Mouse (Mus musculus) natural killer cell, adult 2 months (primary cell): ENCODE measurements around the gene Zfp607a.
"Not testable (repeated sequence)": the region's sequence is repeated elsewhere in the genome, so short reads cannot be mapped to it uniquely, and the experiment has no call there.

Experiments used
- DNase-seq, 2 experiments: peaks; one replicate each; pipeline ENCODE4 v3.0.0; 2022; ENCODE audit warnings: low spot score in 2 of 2

Gene Zfp607a

DNA sequence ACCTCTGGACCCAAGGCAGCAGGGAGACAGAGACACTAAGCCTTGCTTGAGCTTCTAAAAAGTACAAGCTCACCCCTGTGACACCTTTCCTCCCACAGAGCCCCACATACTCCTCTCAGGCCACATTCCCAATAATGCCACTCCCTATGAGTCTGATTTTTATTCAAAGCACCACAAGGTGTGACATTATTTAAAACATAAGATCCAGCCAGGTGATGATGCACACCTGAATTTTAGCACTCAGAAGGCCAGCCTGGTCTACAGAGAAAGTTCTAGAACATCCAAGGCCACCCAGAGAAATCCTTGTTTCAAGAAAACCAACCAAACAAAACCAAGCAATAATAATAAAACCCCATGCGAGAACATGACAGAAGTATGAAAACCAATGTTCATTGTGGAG, at the start of gene Zfp607a:
Zfp607a (plus strand) TSS at position 301 of the 400 bp plus-strand sequence.
- no peak for DNase-seq

DNA sequence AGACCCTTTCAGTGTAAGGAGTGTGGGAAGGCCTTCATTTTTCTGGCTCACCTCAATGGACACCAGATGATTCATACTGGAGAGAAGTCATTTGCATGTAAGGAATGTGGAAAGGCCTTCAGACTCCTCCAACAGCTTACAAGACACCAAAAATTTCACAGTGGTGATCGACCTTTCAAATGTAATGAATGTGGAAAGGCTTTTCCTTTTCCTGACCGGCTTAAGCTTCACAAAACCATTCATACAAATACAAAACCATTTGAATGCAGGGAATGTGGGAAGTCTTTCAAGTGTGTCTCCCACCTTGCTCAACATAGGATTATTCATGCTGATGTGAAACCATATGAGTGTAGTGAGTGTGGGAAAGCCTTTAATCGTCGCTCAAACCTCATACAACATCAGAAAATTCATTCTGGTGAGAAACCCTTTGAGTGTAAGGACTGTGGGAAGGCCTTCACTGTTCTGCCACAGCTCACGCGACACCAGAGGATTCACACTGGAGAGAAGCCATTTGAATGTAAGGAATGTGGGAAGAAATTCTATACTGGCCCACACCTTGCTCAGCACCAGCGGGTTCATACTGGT, 38.7 kb upstream of the Zfp607a start:
- DNase-seq = no peak

DNA sequence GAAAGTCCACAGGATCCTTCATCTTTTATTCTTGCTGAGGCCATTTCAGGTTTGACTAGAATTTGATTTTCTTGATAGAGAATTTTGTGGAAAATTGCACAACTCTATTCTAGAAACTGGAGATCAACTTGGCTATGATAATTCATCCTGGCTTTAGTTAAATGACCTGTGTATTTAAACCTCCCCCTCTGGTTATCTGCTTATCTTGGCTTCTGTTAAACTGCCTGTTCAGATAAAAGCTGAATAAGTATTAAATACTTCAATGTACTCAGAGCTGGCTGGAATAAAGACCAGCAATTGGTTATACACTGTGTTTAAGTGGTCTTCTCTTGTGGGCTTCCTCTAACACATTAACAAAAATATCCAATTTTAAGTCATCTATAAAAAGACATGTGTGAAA, 34.7 kb upstream of the Zfp607a start:
- DNase-seq = no peak

DNA sequence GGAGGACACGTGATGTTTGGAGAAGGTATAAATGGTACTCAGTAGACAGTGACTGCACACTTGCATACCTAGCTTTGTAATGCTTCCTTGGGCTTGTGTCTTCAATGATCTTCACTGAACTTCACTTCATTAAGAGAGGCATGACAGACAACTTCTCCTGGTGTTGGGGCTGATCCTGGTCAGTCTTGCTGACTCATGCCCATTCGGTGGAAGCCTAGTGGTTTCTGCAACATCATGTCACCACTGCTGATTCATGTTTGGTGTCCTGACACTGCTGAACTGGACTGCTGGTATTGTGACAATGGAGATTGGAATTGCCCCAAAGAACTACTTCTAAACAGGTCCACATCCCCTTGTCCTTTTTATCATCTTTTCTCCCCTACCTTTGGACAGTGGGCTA, 23.2 kb upstream of the Zfp607a start:
- no peak for DNase-seq

DNA sequence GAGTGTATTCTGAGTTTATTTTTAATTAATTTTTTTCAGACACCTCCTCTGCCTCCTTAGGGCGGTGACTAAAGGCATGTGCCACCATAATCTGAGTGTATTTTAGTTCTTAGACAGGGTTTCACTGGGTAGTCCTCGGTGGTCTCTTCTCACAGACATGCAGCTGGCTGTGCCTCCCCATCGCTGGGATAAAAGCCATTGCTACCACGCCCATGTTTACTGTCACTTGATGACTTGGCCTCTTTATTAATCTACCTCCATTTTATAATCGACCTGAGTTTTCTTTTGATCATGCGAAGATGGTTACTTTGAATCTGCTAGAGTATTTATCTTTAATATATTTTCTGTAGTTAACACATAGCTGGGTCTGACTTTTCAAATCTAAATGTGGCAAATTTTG, 19.4 kb upstream of the Zfp607a start:
- DNase-seq = no peak

DNA sequence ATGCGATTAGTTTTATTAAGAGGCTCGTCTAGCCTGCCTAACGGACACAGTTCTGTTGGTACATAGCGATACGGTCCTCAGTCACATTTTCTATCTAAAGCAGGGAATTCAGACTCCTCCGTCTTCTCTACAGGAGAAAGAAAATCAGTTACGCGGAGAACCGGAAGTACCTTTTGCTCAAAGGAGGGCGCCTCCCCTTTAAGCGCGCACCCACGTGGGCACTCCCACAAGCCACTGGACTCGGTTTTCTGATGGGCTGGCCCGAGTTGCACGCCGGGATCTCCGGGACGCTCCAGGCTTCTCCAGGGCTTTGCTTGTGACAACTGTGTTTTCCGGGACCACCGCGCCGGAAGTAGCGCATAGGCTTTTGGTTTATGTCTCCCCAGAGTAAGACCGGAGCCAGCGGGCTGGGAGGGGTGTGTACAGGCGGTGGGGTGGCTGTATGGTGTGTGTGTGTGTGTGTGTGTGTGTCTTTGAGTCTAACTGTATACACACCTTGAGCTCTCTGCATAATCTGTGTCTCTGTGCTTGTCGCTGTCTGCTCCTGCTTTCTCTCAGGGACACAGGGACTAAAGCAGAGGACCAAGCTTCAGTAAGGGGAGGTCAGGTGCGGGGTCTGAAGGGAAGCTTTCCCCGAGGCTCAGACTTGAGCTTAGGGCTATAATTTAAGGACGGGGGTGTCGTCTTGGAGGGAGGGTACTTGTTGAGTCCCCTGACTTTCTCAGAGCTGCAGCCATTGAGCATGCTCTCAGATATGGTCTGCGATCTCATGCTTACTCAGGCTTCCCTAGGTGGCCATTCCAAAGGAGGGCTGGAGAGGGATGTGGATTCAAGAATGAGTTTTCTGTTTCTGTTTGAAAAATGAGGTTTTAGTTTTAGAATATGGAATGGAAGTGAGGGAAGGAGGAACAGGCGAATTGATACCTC, 18.7 kb upstream of the Zfp607a start, which contains the start of gene Zfp59:
Zfp59 (plus strand) TSS at position 285 of the 927 bp plus-strand sequence.
- DNase-seq = peak; percentile 71 to 79

DNA sequence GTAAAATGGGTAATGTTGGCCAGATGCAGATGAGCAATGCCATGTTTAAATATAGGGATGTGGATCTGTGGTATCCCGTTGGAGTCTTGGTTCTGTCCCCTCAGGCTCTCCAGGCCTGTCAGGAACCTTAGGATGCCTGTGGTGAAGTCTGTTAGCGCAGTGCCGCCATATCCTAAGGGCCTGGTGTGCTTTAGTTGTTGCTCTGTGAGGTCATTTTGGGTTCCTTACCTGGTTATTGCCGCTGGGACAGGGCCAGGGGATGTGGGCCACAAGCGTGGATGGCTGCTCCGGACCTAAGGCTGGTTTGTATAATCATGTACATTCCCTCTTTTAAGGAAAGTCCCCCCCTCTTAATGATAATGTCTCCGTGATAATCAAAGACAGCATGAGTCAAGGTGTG, 17.7 kb upstream of the Zfp607a start:
- no peak for DNase-seq

DNA sequence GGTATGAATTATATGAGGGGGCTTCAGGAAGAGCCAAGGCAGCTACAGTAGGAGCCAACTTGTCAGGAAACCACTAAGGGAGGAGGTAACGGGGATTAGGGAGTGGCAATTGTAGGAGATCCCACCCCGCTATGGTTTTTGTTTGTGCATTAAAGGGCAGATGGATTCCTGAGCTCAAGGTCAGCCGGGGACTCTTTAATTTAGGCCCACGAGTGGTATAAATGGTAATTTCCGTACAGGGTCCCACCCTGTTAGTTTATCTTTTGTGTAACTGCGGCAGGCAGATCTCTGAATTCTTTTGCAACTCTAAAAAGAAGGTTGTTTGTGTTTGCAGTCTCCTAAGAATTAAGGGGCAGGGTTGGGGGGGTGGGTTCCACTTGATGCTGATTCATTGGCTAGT, 17.2 kb upstream of the Zfp607a start:
- no peak for DNase-seq

DNA sequence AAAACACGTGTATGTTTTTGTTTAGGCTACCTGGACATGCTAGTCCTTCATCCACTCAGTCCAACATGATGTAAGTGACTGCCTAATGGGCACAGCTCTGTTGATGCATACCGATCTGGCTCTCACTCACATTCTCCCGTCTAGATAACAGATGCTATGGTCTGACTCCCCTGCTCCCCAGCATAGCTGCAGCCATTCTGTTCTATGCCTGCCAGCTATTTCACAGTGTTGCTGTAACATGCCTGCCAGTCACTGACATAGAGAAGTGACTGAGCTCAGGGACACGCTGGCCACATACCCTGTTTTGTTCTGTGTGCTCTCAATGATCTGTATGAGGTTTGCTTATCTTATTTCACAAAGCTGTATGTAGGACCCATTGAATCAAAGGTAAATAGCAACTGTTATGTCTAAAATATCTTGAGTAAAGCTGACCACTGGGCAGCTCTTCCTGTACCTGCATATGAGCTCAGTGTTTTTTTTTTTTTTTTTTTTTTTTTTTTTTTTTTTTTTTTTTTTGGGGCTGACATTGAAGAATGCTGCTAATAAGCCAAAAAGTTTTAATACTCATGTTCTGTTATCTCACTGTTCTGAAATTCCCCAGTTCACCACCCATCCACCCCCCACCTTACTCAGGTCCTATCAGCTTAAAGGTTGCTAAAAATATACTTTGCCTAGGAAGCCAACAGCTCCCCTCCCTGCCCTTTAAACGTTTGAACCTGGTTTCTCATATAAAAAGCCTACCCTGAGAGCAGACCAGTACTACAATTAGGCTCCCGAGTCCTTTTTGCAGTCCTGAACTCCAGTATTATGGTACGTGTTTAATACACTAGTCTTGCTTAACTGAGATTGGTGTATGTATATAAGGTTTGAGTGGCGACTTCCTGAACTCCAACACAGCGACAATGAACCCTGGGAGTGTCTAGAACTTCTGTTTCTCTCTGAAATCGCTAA, 2.2 kb downstream of the Zfp607a start:
- DNase-seq = peak in 1 of 2 experiments; percentile 14

DNA sequence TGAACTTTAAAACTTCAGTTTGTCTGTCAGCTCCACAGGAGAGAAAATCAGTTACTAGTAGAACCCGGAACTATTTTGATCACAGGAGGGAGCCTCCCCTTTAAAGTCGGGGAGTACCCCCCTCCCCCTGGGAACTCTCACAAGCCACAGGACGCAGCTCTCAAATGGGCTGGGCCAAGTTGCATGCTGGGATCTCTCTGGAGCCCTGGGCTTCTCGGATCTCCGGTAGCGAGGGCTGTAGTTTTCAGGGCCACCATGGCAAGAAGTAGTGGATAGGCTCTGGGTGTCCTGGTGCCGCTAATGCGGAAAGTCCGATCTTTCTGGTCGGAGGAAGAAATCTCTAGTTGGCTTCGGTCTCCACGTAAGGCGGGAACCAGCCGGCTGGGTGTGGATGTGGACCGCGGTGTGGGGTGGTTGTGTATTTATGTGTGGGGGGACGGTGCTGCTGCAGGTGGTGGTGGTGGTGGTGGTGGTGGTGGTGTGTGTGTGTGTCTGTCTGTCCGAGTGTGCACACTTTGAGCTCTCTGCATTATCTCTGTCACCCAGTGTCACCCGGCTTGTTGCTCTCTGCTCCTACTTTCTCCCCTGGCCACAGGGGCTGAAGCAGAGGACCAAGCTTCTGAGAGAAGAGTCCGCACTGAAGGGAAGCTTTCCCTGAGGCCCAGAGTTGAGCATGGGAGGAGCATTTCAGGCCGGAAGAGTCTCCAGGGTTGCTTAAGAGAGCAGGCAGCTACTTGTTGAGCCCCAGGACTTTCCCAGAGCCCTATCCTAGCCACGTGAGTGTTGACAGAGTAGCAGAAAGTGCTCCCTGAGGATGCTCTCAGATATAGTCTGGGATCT, 3.3 kb downstream of the Zfp607a start:
- DNase-seq = peak; percentile 77 to 80

DNA sequence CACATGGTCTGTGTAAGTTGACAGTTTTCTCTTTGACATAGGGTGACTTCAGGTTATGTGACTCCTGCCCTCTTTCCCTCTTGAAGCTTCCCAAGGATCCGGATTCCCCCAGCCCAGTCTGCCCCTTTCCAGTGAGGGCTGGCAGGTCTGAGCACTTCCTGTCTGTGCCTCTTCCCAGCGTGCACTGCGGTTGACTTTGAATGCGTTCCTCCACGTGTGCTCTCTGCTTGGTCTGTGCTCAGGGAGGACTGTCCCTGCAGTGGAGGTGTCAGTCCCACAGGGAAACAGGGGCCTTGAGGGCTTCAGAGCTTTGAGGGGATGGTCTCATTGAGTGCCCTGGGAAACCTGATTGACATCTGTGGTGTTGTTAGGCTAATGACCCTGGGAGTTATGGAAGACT, 5.3 kb downstream of the Zfp607a start:
- DNase-seq = not testable (repeated sequence)

DNA sequence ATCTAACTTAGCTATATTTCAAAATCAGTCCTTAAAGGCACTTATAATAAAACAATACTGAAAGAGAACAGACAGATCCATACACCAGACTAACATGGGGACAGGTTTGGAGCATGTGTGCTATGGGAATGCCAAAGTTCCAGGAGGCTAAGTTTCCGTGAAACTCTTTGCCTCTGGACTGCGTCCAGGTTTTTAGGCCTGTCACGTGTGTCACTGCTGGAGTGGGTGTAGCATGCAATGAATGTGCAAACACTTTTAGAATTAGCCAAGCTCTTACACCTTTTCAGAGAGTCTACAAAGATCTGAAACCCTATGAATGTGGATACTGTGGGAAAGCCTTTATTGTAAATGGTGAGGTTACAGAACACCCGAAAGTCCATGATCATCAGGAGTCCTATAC, 24.4 kb downstream of the Zfp607a start:
- DNase-seq = no peak

DNA sequence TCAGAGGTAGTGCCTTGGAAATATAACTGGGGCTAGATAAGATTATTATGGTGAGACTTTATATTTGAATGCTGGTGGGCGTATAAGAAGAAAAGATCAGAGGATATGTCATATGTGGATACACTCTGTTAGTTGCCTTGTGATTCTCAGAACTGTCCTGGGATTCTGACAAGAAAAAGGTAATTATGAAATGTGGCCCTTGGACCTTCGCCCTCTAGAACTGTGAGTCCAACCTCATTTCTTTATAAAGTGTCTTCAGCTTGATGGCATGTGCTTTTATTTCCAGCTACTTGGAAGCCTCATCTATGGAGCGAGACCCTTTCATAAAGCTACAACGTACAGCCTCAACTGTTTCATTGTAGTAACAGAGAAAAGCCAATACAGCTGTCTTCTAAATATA, 43.3 kb downstream of the Zfp607a start:
- no peak for DNase-seq

DNA sequence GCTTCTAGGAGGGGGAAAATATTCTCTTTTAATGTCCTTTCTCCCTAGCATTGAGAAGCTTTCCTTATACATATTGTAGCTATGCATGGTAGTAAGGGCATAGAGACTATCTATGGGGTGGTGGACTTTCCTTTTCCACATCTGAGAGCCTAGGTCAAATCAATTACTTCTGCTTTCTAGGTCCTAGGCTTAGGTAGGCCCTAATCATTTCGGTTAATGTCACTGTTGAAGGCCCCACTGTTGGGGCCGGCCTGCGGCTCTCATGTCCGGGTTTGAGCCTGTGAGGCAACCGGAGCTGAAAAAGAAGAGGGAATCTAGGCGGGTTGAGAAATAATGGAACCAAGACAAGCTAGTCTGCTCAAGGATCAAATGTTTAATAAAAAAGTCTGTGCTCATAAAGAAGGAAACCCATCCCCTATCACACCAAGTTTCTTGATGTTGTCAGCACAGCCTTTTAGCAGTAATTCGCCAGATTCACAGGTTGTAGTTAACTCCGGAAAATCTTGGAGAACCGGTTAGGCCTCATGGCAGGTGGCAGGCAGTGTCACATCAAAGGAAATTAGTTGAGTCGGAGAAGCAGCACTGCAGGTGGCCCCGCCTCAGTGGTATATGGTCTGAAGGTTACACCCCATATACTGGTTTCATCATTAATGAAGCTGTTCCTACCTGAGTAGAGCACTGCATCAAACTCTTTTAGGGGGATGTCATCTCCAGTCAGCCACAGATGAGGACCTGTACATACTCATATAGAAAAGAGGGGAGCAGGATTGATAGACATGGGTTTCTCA, 47.9 kb downstream of the Zfp607a start:
- DNase-seq = no peak

DNA sequence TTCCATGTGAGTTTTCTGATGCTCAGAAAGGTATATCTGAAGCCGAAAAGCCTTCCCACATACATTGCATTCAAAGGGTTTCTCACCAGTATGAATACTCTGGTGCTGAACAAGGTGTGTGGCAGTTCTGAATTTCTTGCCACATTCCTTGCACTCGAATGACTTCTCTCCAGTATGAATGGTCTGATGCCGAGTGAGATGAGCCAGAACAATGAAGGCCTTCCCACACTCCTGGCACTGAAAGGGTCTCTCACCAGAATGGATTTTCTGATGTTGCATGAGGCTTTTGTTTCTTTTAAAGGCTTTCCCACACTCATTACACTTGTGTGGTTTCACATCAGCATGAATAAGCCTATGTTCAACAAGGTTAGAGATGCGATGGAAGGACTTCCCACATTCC, 53.6 kb downstream of the Zfp607a start:
- DNase-seq = not testable (repeated sequence)

DNA sequence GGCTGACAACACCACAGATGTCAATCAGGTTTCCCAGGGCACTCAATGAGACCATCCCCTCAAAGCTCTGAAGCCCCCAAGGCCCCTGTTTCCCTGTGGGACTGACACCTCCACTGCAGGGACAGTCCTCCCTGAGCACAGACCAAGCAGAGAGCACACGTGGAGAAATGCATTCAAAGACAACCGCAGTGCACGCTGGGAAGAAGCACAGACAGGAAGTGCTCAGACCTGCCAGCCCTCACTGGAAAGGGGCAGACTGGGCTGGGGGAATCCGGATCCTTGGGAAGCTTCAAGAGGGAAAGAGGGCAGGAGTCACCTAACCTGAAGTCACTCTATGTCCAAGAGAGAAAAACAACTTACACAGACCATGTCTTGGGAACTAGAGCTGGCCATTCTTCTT, 69.7 kb downstream of the Zfp607a start:
- DNase-seq = not testable (repeated sequence)

DNA sequence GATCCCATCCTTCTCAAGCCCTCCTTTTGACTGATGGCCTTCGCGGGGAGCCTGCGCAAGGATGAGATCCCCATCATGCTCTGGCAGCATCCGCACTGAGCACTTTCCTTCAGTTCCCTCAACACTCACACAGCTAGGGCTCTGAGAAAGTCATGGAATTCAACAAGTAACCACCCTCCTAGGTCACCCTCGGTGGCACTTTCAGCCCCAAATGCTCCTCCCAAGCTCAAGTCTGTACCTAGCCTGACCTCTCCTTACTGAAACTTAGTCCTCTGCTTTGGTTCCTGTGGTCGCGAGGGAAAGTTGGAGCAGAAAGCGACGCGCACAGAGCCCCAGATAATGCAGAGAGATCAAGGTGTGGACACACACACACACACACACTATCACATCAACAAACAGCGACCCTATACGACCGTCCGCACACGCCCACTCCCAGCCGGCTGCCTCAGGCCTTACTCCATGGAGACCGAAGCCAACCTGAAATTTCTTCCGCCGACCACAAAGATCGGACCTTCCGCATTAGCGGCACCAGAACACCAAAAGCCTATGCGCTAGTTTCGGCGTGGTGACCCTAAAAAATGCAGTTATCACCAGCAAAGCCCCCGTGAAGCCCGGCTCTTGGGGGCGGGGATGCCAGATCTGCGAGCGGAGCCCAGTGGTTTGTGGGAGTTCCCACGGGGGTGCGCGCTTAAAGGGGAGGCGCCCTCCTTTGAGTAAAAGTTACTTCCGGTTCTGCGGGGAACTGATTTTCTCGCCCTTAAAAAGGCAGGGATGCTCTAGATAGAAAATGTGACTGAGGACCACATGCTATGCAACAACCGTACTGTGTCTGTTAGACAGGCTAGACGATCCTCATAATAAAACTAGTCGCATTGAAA, 71.7 kb downstream of the Zfp607a start, which contains the start of gene Zfp974:
Zfp974 (minus strand) TSS at position 643 of the 878 bp plus-strand sequence.
- DNase-seq = peak; percentile 63 to 71
